Mouse (Mus musculus): Measurements from ENCODE around the gene Krtap5-1. TPM values are rescaled to one million over a fixed set of nuclear protein-coding genes. Genes with fewer than 3 reads are reported as not detected.

Gene Krtap5-1
- polyA plus RNA-seq, 1 experiment from 2014 or later: not detected

DNA sequence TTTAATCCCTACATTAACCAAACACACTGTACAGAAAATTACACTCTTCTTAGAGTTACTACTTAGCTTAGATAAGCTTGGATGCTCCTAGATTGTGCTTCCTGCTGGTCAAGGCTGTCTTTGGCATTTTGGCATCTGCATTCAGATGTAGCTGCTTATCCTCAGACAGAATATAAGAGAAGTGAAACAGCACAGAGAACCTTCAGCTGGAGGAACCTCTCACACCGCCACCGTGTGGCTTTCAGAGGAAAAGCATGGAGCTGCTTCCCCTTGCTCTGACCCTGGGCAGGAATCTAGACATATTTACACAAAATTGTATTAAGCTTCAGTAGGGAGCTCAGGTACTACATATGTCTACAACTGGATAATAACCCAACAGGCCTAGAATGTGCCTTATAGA, 41.4 kb downstream of the Krtap5-1 start:
- Histone ChIP-seq H3K9me3 (replicated peaks) (no peaks in the 10 kb centered on the region), H3K36me3 (replicated peaks) (no peaks in the 10 kb centered on the region), H3K4me1 (replicated peaks) (no peaks in the 10 kb centered on the region), H3K27me3 (0 out of 2 replicates have a peak, but pooled peaks cover 3% of the 10 kb centered on the region), H3K9ac (no peak overlapping the region), H3K4me3 (replicated peaks) (no peak overlapping the region), H3K4me2 (no peak overlapping the region), H3K27ac (replicated peaks) (no peak overlapping the region)
- ATAC-seq (ENCODE audit: insufficient read depth): no peak
- WGBS (ENCODE audit: insufficient replicate concordance): 2% methylated on average over 2 of the region's 2 CpGs

DNA sequence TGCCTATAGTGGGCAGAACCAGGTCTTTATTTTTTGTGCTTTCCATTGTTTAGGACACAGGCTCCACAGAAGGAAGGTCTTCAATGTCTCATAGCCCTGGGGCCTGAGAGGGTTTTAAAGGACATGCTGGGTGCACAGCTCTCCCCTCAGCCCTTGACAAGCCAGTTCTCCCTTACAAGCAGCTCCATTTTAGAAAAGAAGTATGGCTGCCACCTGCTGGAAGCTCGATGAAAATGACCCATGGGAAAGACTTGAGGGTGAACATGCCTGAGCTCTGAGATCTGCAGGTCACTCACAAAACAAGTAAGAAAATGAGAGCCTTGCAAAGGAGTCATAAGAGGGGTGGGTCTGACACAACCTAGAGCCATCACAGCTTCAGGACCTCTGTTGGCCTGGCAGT, 47.1 kb downstream of the Krtap5-1 start:
- H3K4me3 ChIP-seq (replicated peaks): no peak overlapping the region
- no peak for ATAC-seq (ENCODE audit: insufficient read depth)
- H3K9me3 ChIP-seq (replicated peaks): no peaks in the 10 kb centered on the region
- no peak overlapping the region for H3K4me2 ChIP-seq
- no peaks in the 10 kb centered on the region for H3K4me1 ChIP-seq (replicated peaks)
- WGBS (ENCODE audit: insufficient replicate concordance): 0% methylated on average over 1 of the region's 1 CpGs
- 0 out of 2 replicates have a peak, but pooled peaks cover 3% of the 10 kb centered on the region for H3K27me3 ChIP-seq
- H3K36me3 ChIP-seq (replicated peaks): no peaks in the 10 kb centered on the region
- H3K9ac ChIP-seq: no peak overlapping the region
- H3K27ac ChIP-seq (replicated peaks): no peak overlapping the region

Other genes starting within 250 kb of the Krtap5-1 start
- 66.1 and 70.2 TPM in 2 replicates for gene Mob2, start 236.1 kb downstream of the Krtap5-1 start, polyA plus RNA-seq (2015; fragmentation: Nextera tagmentation; extraction: Ambion mirVana)
- 4.3 and 4.4 TPM in 2 replicates for gene Dusp8, start 201.3 kb downstream of the Krtap5-1 start, polyA plus RNA-seq (2015; fragmentation: Nextera tagmentation; extraction: Ambion mirVana)
- not detected in 2 replicates for gene Gm45618, start 176.4 kb downstream of the Krtap5-1 start, polyA plus RNA-seq (2015; fragmentation: Nextera tagmentation; extraction: Ambion mirVana)
- gene Gm39115, start 161.1 kb downstream of the Krtap5-1 start, polyA plus RNA-seq (2015; fragmentation: Nextera tagmentation; extraction: Ambion mirVana): not detected in 2 replicates
- not detected in 2 replicates for gene Gm45337, start 152.5 kb downstream of the Krtap5-1 start, polyA plus RNA-seq (2015; fragmentation: Nextera tagmentation; extraction: Ambion mirVana)
- gene Gm29735, start 140.0 kb downstream of the Krtap5-1 start, polyA plus RNA-seq (2015; fragmentation: Nextera tagmentation; extraction: Ambion mirVana): not detected in 2 replicates
- gene Gm4553, start 131.4 kb downstream of the Krtap5-1 start, polyA plus RNA-seq (2015; fragmentation: Nextera tagmentation; extraction: Ambion mirVana): not detected in 2 replicates
- not detected in 2 replicates for gene Krtap5-2, start 121.1 kb downstream of the Krtap5-1 start, polyA plus RNA-seq (2015; fragmentation: Nextera tagmentation; extraction: Ambion mirVana)
- not detected in 2 replicates for gene Gm10153, start 106.7 kb downstream of the Krtap5-1 start, polyA plus RNA-seq (2015; fragmentation: Nextera tagmentation; extraction: Ambion mirVana)
- gene Krtap5-3, start 95.8 kb downstream of the Krtap5-1 start, polyA plus RNA-seq (2015; fragmentation: Nextera tagmentation; extraction: Ambion mirVana): not detected in 2 replicates
- gene Gm7579, start 85.3 kb downstream of the Krtap5-1 start, polyA plus RNA-seq (2015; fragmentation: Nextera tagmentation; extraction: Ambion mirVana): not detected in 2 replicates
- gene Krtap5-5, start 67.1 kb downstream of the Krtap5-1 start, polyA plus RNA-seq (2015; fragmentation: Nextera tagmentation; extraction: Ambion mirVana): not detected in 2 replicates
- gene Gm40460, start 56.0 kb downstream of the Krtap5-1 start, polyA plus RNA-seq (2015; fragmentation: Nextera tagmentation; extraction: Ambion mirVana): not detected in 2 replicates
- not detected in 2 replicates for gene Gm2431, start 38.8 kb downstream of the Krtap5-1 start, polyA plus RNA-seq (2015; fragmentation: Nextera tagmentation; extraction: Ambion mirVana)
- gene Gm4559, start 22.8 kb downstream of the Krtap5-1 start, polyA plus RNA-seq (2015; fragmentation: Nextera tagmentation; extraction: Ambion mirVana): not detected in 2 replicates
- gene Krtap5-4, start 6.4 kb upstream of the Krtap5-1 start, polyA plus RNA-seq (2015; fragmentation: Nextera tagmentation; extraction: Ambion mirVana): not detected in 2 replicates
- 1.9 and 2.1 TPM in 2 replicates for gene Ifitm10, start 76.6 kb upstream of the Krtap5-1 start, polyA plus RNA-seq (2015; fragmentation: Nextera tagmentation; extraction: Ambion mirVana)
- gene Gm49369, start 85.5 kb upstream of the Krtap5-1 start, polyA plus RNA-seq (2015; fragmentation: Nextera tagmentation; extraction: Ambion mirVana): 0.54 and 0.78 TPM in 2 replicates
- 377 and 446 TPM in 2 replicates for gene Ctsd, start 90.9 kb upstream of the Krtap5-1 start, polyA plus RNA-seq (2015; fragmentation: Nextera tagmentation; extraction: Ambion mirVana)
- 0.13 TPM in 1 of 2 replicates, not detected in the other for gene Syt8, start 137.7 kb upstream of the Krtap5-1 start, polyA plus RNA-seq (2015; fragmentation: Nextera tagmentation; extraction: Ambion mirVana)
- gene Tnni2, start 144.7 kb upstream of the Krtap5-1 start, polyA plus RNA-seq (2015; fragmentation: Nextera tagmentation; extraction: Ambion mirVana): 17.6 and 29.3 TPM in 2 replicates
- 24.5 and 27.8 TPM in 2 replicates for gene Lsp1, start 163.7 kb upstream of the Krtap5-1 start, polyA plus RNA-seq (2015; fragmentation: Nextera tagmentation; extraction: Ambion mirVana)
- 14.3 and 24.5 TPM in 2 replicates for gene Tnnt3, start 201.7 kb upstream of the Krtap5-1 start, polyA plus RNA-seq (2015; fragmentation: Nextera tagmentation; extraction: Ambion mirVana)
- gene Mrpl23, start 235.6 kb upstream of the Krtap5-1 start, polyA plus RNA-seq (2015; fragmentation: Nextera tagmentation; extraction: Ambion mirVana): 9.8 and 11.9 TPM in 2 replicates

Measured in liver, embryonic 15.5 days (tissue).